Mouse (Mus musculus) MEL (cell line): ENCODE measurements around the gene Gramd1a. TPM values are rescaled to one million over a fixed set of nuclear protein-coding genes. Genes with fewer than 3 reads are reported as not detected.

Experiments used
- DNase-seq: peaks from one replicate; pipeline ENCODE4 v3.0.0; 2011; ENCODE audit warnings: low read depth, low spot score
- H3K27ac ChIP-seq: 2 replicates; pipeline ENCODE4 v1.5.1; 2012; ENCODE audit warnings: low read depth, mild to moderate bottlenecking, control low read depth, low read length, moderate library complexity; ENCODE audit not compliant: control insufficient read depth
- H3K27me3 ChIP-seq, 2 experiments: fragments of 150-350 bp in 1 of 2; sonication (generic) in 1 of 2; 2 replicates each; pipeline ENCODE4 v1.6.1; 2012; ENCODE audit warnings: low read length in 2 of 2, mild to moderate bottlenecking in 2 of 2, improper control_type of control experiment in 1 of 2, moderate library complexity in 1 of 2; ENCODE audit not compliant: insufficient read depth in 2 of 2, control insufficient read depth in 1 of 2
- H3K36me3 ChIP-seq, 2 experiments: 2 replicates each; pipeline ENCODE4 v1.6.1; 2012 to 2014; ENCODE audit warnings: low read length in 2 of 2, improper control_type of control experiment in 1 of 2, inconsistent platforms in 1 of 2, mild to moderate bottlenecking in 1 of 2; ENCODE audit not compliant: insufficient read depth in 2 of 2, control insufficient read depth in 1 of 2
- H3K4me1 ChIP-seq, 2 experiments: fragments of 150-350 bp in 1 of 2; sonication (generic) in 1 of 2; 2 replicates each; pipeline ENCODE4 v1.6.1; 2012; ENCODE audit warnings: low read length in 2 of 2, improper control_type of control experiment in 1 of 2, mild to moderate bottlenecking in 1 of 2; ENCODE audit not compliant: insufficient read depth in 2 of 2, control insufficient read depth in 1 of 2
- H3K4me3 ChIP-seq, 2 experiments: fragments of 150-350 bp in 1 of 2; sonication (generic) in 1 of 2; 2 replicates each; pipeline ENCODE4 v1.5.1; 2012; ENCODE audit warnings: low read depth in 2 of 2, low read length in 2 of 2, mild to moderate bottlenecking in 2 of 2, moderate library complexity in 2 of 2, control low read depth in 1 of 2, improper control_type of control experiment in 1 of 2; ENCODE audit not compliant: control insufficient read depth in 1 of 2, insufficient read depth in 1 of 2
- H3K79me2 ChIP-seq: 2 replicates; pipeline ENCODE4 v1.6.1; 2012; ENCODE audit warnings: mild to moderate bottlenecking, low read length, moderate library complexity; ENCODE audit not compliant: control insufficient read depth, poor library complexity, insufficient read depth
- H3K9ac ChIP-seq: 2 replicates; pipeline ENCODE4 v1.6.1; 2012; ENCODE audit warnings: low read depth, mild to moderate bottlenecking, control low read depth, low read length, moderate library complexity; ENCODE audit not compliant: control insufficient read depth, poor library complexity, severe bottlenecking
- H3K9me3 ChIP-seq: fragments of 150-350 bp; sonication (generic); replicated peaks from 2 replicates; pipeline ENCODE4 v1.6.1; 2012; ENCODE audit warnings: mild to moderate bottlenecking, low read length, improper control_type of control experiment, moderate library complexity; ENCODE audit not compliant: insufficient read depth
- CHD2 ChIP-seq: IDR thresholded peaks from 2 replicates; pipeline ENCODE4 v1.6.1; 2011; ENCODE audit warnings: low read length, improper control_type of control experiment
- CTCF ChIP-seq, 3 experiments: IDR thresholded peaks in 2 of 3; conservative IDR thresholded peaks in 1 of 3; 2 replicates each; pipeline ENCODE4 v1.5.1; 2011 to 2012; ENCODE audit warnings: low read length in 3 of 3, low read depth in 2 of 3, mild to moderate bottlenecking in 2 of 3, improper control_type of control experiment in 1 of 3, inconsistent platforms in 1 of 3, mixed read lengths in 1 of 3, moderate library complexity in 1 of 3; ENCODE audit not compliant: control insufficient read depth in 1 of 3, insufficient read depth in 1 of 3, poor library complexity in 1 of 3, severe bottlenecking in 1 of 3
- E2F4 ChIP-seq: IDR thresholded peaks from 2 replicates; pipeline ENCODE4 v1.6.1; 2011; ENCODE audit warnings: low read depth, low read length, improper control_type of control experiment, borderline replicate concordance
- ELF1 ChIP-seq: IDR thresholded peaks from 2 replicates; pipeline ENCODE4 v1.6.1; 2014; ENCODE audit warnings: low read depth, mild to moderate bottlenecking, inconsistent platforms, low read length, improper control_type of control experiment, moderate library complexity
- EP300 ChIP-seq, 2 experiments: IDR thresholded peaks; 2 replicates each; pipeline ENCODE4 v1.6.1; 2011; ENCODE audit warnings: improper control_type of control experiment in 2 of 2, low read length in 2 of 2, low read depth in 1 of 2, mild to moderate bottlenecking in 1 of 2
- JUND ChIP-seq: IDR thresholded peaks from 2 replicates; pipeline ENCODE4 v1.6.1; 2011; ENCODE audit warnings: low read depth, mild to moderate bottlenecking, improper control_type of control experiment, low read length
- MAX ChIP-seq: IDR thresholded peaks from 2 replicates; pipeline ENCODE4 v1.6.1; 2011; ENCODE audit warnings: low read length, improper control_type of control experiment
- MYC ChIP-seq: IDR thresholded peaks from 2 replicates; pipeline ENCODE4 v1.6.1; 2011; ENCODE audit warnings: low read depth, mild to moderate bottlenecking, low read length, improper control_type of control experiment, moderate library complexity
- NELFE ChIP-seq: IDR thresholded peaks from 2 replicates; pipeline ENCODE4 v1.6.1; 2011; ENCODE audit warnings: low read depth, low read length, improper control_type of control experiment
- POLR2A ChIP-seq, 2 experiments: IDR thresholded peaks; 2 replicates each; pipeline ENCODE4 v1.6.1; 2011 to 2012; ENCODE audit warnings: low read length in 2 of 2, mild to moderate bottlenecking in 2 of 2, control low read depth in 1 of 2, improper control_type of control experiment in 1 of 2, low read depth in 1 of 2, moderate library complexity in 1 of 2; ENCODE audit not compliant: control insufficient read depth in 1 of 2, insufficient read depth in 1 of 2, poor library complexity in 1 of 2
- POLR2AphosphoS5 ChIP-seq: IDR thresholded peaks from 2 replicates; pipeline ENCODE4 v1.6.1; 2012; ENCODE audit warnings: low read depth, borderline replicate concordance, mild to moderate bottlenecking, inconsistent platforms, low read length, moderate library complexity, mixed read lengths
- RAD21 ChIP-seq: IDR thresholded peaks from 2 replicates; pipeline ENCODE4 v1.6.1; 2011; ENCODE audit warnings: mild to moderate bottlenecking, low read depth, low read length, improper control_type of control experiment
- SIN3A ChIP-seq: IDR thresholded peaks from 2 replicates; pipeline ENCODE4 v1.6.1; 2012; ENCODE audit warnings: low read length, improper control_type of control experiment, inconsistent platforms
- SMC3 ChIP-seq: IDR thresholded peaks from 2 replicates; pipeline ENCODE4 v1.6.1; 2011; ENCODE audit warnings: low read depth, low read length, improper control_type of control experiment
- TAL1 ChIP-seq: IDR thresholded peaks from 2 replicates; pipeline ENCODE4 v1.6.1; 2012; ENCODE audit warnings: mild to moderate bottlenecking, inconsistent platforms, low read length, moderate library complexity, mixed read lengths
- ZC3H11A ChIP-seq: IDR thresholded peaks from 2 replicates; pipeline ENCODE4 v1.6.1; 2012; ENCODE audit warnings: low read depth, mild to moderate bottlenecking, inconsistent platforms, low read length, improper control_type of control experiment
- ZMIZ1 ChIP-seq: IDR thresholded peaks from 2 replicates; pipeline ENCODE4 v1.6.1; 2012; ENCODE audit warnings: low read depth, mild to moderate bottlenecking, inconsistent platforms, low read length, improper control_type of control experiment, moderate library complexity
- polyA plus RNA-seq, 2 experiments: library from polyadenylated mRNA; stranded (reverse) in 1 of 2; unstranded in 1 of 2; fragments of >175 nt in 1 of 2; fragments of >200 nt in 1 of 2; gene quantifications; 2 replicates each; pipeline versions ENCODE4 v1.2.1 to v1.2.4; 2012; ENCODE audit warnings: low replicate concordance in 2 of 2, low read depth in 1 of 2; ENCODE audit not compliant: insufficient read length in 2 of 2, insufficient read depth in 1 of 2, missing spikeins in 1 of 2
- total RNA-seq: library from RNA; depleted of rRNA; stranded (reverse); fragments of 300-350 nt; gene quantifications from 2 replicates; pipeline ENCODE4 v1.2.3, GENCODE M21; 2012

Gene Gramd1a
- total and polyA plus RNA-seq, 3 experiments, result 21.8 to 65.7 TPM; not detected in 1

DNA sequence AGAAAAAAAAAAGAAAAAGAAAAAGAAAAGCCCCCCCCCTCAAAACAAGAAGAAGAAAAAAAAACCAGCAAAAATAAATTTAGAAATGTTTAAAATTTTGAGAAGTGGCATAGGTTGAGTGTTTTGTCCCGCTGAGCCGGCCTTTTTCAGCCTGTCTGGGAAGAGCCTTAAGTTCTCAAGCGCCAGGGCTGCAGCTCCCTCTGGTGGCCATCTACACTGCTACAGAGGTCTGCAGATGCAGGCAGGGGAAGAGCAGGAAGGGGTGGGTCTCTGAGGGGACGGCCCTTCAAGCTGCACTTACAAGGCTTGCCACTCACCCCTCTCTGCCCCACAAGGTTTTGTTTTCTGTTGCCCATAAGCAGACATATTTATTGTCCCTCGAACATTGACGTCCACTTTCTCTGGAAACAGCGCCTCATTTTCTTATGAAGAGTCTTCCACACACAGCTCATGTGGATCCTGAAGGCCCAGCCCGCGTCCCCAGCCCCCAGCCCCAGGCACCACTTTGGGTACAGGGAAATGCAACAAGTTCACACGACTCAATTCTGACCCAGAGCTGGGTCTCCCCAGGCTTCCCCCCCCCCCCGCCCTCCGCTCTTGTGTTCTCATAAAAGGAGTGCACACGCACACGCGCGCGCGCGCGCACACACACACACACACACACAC is 58.0 kb downstream of the Gramd1a start:
- DNase-seq, result peak; percentile 89
- TF ChIP-seq E2F4 (no peak), SMC3 (peak; percentile 81), CHD2 (no peak), RAD21 (peak; percentile 80), TAL1 (no peak), JUND (no peak), ZMIZ1 (no peak), EP300 (IDR thresholded peaks at IDR 0.05; ENCODE audit: low read depth in 1 of 2, low read length in 2 of 2) (no peak), CTCF (IDR thresholded peaks at IDR 0.05 in 2 of 3, conservative IDR thresholded peaks at IDR 0.05 in 1 of 3; ENCODE audit: control insufficient read depth in 1 of 3, insufficient read depth in 1 of 3, low read depth in 2 of 3, low read length in 3 of 3, poor library complexity in 1 of 3, severe bottlenecking in 1 of 3) (peak; percentile 71 to 97 (median 93)), ZC3H11A (peak; percentile 67), MYC (no peak), SIN3A (peak; percentile 36; the same call in 1 of the 2 replicates), MAX (no peak), ELF1 (no peak), POLR2A (IDR thresholded peaks at IDR 0.05; ENCODE audit: control insufficient read depth in 1 of 2, insufficient read depth in 1 of 2, low read depth in 1 of 2, low read length in 2 of 2, poor library complexity in 1 of 2) (no peak)
- Histone ChIP-seq H3K4me1 (0 out of 4 replicates have a peak, but pooled peaks cover 0 to 2% of the 10 kb centered on the region in 2 experiments), H3K9ac (no peak overlapping the region), H3K36me3 (no peaks in the 10 kb centered on the region), H3K27me3 (no peaks in the 10 kb centered on the region), H3K9me3 (no peaks in the 10 kb centered on the region), H3K79me2 (no peaks in the 10 kb centered on the region), H3K4me3 (no peak overlapping the region), H3K27ac (no peak overlapping the region)

DNA sequence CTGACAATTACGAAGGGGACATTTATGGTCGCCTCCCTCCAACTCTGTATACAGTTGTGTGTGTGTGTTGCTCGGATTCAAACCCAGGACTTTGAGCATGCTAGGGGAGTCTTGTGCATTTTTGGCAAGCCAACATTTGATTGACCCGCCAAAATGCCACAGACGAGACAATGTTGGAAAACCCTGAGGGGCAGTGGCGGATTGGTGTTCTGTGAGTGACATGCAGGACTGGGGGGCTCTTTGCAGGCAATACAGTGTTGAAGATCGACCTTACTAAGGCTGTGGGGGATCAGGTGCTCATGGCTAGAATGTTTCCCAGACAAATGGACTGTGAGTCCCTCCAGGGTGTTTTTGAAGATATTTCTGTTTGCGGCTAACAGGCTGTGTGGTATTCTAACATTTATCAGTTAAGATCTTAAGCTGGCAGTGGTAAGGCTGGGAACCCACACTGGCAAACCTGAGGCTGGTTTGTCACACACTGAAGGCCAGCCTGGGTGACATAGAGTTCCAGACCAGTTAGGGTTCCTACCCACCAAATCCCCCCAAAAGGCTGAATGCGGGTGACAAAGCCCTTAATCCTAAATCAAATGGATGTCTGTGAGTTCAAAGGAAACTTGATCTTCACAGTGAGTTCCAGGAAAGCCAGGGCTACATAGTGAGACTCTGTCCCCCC is 58.7 kb downstream of the Gramd1a start:
- Histone ChIP-seq H3K79me2 (no peaks in the 10 kb centered on the region), H3K36me3 (no peaks in the 10 kb centered on the region)
- TF ChIP-seq NELFE (no peak), POLR2AphosphoS5 (no peak), SMC3 (no peak)
- TF ChIP-seq, all 39 proteins: peak for 0
- Histone ChIP-seq H3K9ac (no peak overlapping the region), H3K4me3 (no peak overlapping the region), H3K9me3 (no peaks in the 10 kb centered on the region), H3K27ac (no peak overlapping the region), H3K27me3 (no peaks in the 10 kb centered on the region), H3K4me1 (0 out of 4 replicates have a peak, but pooled peaks cover 0 to 2% of the 10 kb centered on the region in 2 experiments)
- DNase-seq, result no peak
